Mouse (Mus musculus) forebrain, embryonic 11.5 days (tissue): ENCODE measurements at regions not wholly inside any gene's neighbourhood (a gene's known extent, or its start where the extent isn't known, plus 50 kb on each side); places are given as distances from the start of the nearest gene placed in this dataset.

Experiments used
- ATAC-seq: fragments of 200-750 bp; cut with Nextera tagmentation; replicated peaks from 2 replicates; pipeline ENCODE4 v1.8.0; 2017; ENCODE audit warnings: moderate TSS enrichment; ENCODE audit not compliant: low FRiP score
- DNase-seq: peaks from one replicate; pipeline ENCODE4 v3.0.0-alpha.2; 2017; ENCODE audit warnings: low spot score
- H3K27ac ChIP-seq: fragments of 300-500 bp; sonication (generic); 2 replicates; pipeline ENCODE4 v1.5.1; 2014; ENCODE audit warnings: low read depth, low read length
- H3K27me3 ChIP-seq: fragments of 300-500 bp; sonication (generic); 2 replicates; pipeline ENCODE4 v1.6.1; 2014; ENCODE audit warnings: mild to moderate bottlenecking, low read length, mixed read lengths; ENCODE audit not compliant: control insufficient read depth, insufficient read depth
- H3K36me3 ChIP-seq: fragments of 300-500 bp; sonication (generic); 2 replicates; pipeline ENCODE4 v1.6.1; 2014; ENCODE audit warnings: mild to moderate bottlenecking, low read length, moderate library complexity, mixed read lengths; ENCODE audit not compliant: control insufficient read depth, insufficient read depth
- H3K4me1 ChIP-seq: fragments of 300-500 bp; sonication (generic); replicated peaks from 2 replicates; pipeline ENCODE4 v1.6.1; 2014; ENCODE audit warnings: low read length, mixed read lengths; ENCODE audit not compliant: control insufficient read depth, insufficient read depth
- H3K4me2 ChIP-seq: fragments of 300-500 bp; sonication (generic); 2 replicates; pipeline ENCODE4 v1.6.1; 2014; ENCODE audit warnings: low read depth, mild to moderate bottlenecking, low read length, moderate library complexity, mixed read lengths; ENCODE audit not compliant: severe bottlenecking
- H3K4me3 ChIP-seq: fragments of 300-500 bp; sonication (generic); 2 replicates; pipeline ENCODE4 v1.5.1; 2014; ENCODE audit warnings: low read depth, low read length
- H3K9ac ChIP-seq: fragments of 300-500 bp; sonication (generic); 2 replicates; pipeline ENCODE4 v1.6.1; 2014; ENCODE audit warnings: low read length
- H3K9me3 ChIP-seq: fragments of 300-500 bp; sonication (generic); 2 replicates; pipeline ENCODE4 v1.6.1; 2016; ENCODE audit warnings: low read length, mixed read lengths; ENCODE audit not compliant: control insufficient read depth
- WGBS: fragments of 180-500 bp; shearing (Covaris S2); extraction: QIAGEN DNeasy Blood & Tissue Kit; methylation state at CpG from one replicate; pipeline ENCODE4 v1.1.7; 2014; 5-methylcytosine and 5-hydroxymethylcytosine counted together

- ATAC-seq (0 out of 2 replicates have a peak, but pooled peaks have one; percentile 20), DNase-seq (no peak)
- Histone ChIP-seq H3K27me3 (no peaks in the 10 kb centered on the region), H3K9ac (no peak overlapping the region), H3K36me3 (no peaks in the 10 kb centered on the region), H3K27ac (no peak overlapping the region), H3K4me1 (no peaks in the 10 kb centered on the region; the same call in 1 of the 2 replicates), H3K4me2 (peak overlapping the region; percentile 11; the same call in 1 of the 2 replicates), H3K4me3 (no peak overlapping the region), H3K9me3 (no peaks in the 10 kb centered on the region)
- WGBS, result 35% methylated on average over 4 of the region's 4 CpGs
These were observed 597.0 kb upstream of the Stxbp6 start for GRCm38 (mm10) chr12:45671554-45671948.

- Histone ChIP-seq H3K27ac (no peak overlapping the region), H3K27me3 (no peaks in the 10 kb centered on the region), H3K9me3 (no peaks in the 10 kb centered on the region), H3K9ac (no peak overlapping the region), H3K4me1 (no peaks in the 10 kb centered on the region; the same call in 1 of the 2 replicates), H3K36me3 (no peaks in the 10 kb centered on the region), H3K4me3 (no peak overlapping the region), H3K4me2 (peak overlapping the region; percentile 11; the same call in 1 of the 2 replicates)
- 67% methylated on average over 13 of the region's 13 CpGs for WGBS
- ATAC-seq (peak; percentile 51), DNase-seq (no peak)
These were observed 596.5 kb upstream of the Stxbp6 start for GRCm38 (mm10) chr12:45670874-45671553.

GRCm38 (mm10) chr12:45670246-45670873 is 595.9 kb upstream of the Stxbp6 start:
- Histone ChIP-seq H3K4me2 (no peak overlapping the region), H3K27me3 (no peaks in the 10 kb centered on the region), H3K36me3 (no peaks in the 10 kb centered on the region), H3K9ac (no peak overlapping the region), H3K4me1 (no peaks in the 10 kb centered on the region; the same call in 1 of the 2 replicates), H3K9me3 (no peaks in the 10 kb centered on the region), H3K4me3 (no peak overlapping the region), H3K27ac (no peak overlapping the region)
- 83% methylated on average over 6 of the region's 6 CpGs for WGBS
- ATAC-seq (peak; percentile 59; the same call in 1 of the 2 replicates), DNase-seq (no peak)

- Histone ChIP-seq H3K36me3 (no peaks in the 10 kb centered on the region), H3K4me1 (no peaks in the 10 kb centered on the region), H3K9ac (no peak overlapping the region), H3K27ac (no peak overlapping the region), H3K4me2 (no peak overlapping the region), H3K9me3 (no peaks in the 10 kb centered on the region), H3K4me3 (no peak overlapping the region), H3K27me3 (no peaks in the 10 kb centered on the region)
- DNase-seq (no peak), ATAC-seq (no peak)
These were observed 585.1 kb upstream of the Stxbp6 start for GRCm38 (mm10) chr12:45659612-45660011.

- ATAC-seq, result no peak
- no peaks in the 10 kb centered on the region for H3K36me3 ChIP-seq
- H3K27ac ChIP-seq, result no peak overlapping the region
- H3K4me3 ChIP-seq, result no peak overlapping the region
- no peaks in the 10 kb centered on the region for H3K4me1 ChIP-seq
- no peaks in the 10 kb centered on the region for H3K9me3 ChIP-seq
- H3K9ac ChIP-seq, result no peak overlapping the region
- no peak overlapping the region for H3K4me2 ChIP-seq
- 83% methylated on average over 2 of the region's 2 CpGs for WGBS
- DNase-seq, result no peak
- no peaks in the 10 kb centered on the region for H3K27me3 ChIP-seq
These were observed 582.1 kb upstream of the Stxbp6 start for GRCm38 (mm10) chr12:45656574-45656973.

GRCm38 (mm10) chr12:45648654-45649053 is 574.1 kb upstream of the Stxbp6 start:
- WGBS, result 86% methylated on average over 4 of the region's 4 CpGs
- no peak overlapping the region for H3K4me2 ChIP-seq
- H3K27ac ChIP-seq, result no peak overlapping the region
- DNase-seq (no peak), ATAC-seq (no peak)
- H3K9me3 ChIP-seq, result no peaks in the 10 kb centered on the region
- no peak overlapping the region for H3K4me3 ChIP-seq
- H3K9ac ChIP-seq, result no peak overlapping the region
- no peaks in the 10 kb centered on the region for H3K36me3 ChIP-seq
- H3K4me1 ChIP-seq, result no peaks in the 10 kb centered on the region
- no peaks in the 10 kb centered on the region for H3K27me3 ChIP-seq

GRCm38 (mm10) chr12:45644180-45644579 is 569.7 kb upstream of the Stxbp6 start:
- Histone ChIP-seq H3K27ac (no peak overlapping the region), H3K27me3 (no peaks in the 10 kb centered on the region), H3K4me2 (no peak overlapping the region), H3K9me3 (no peaks in the 10 kb centered on the region), H3K4me3 (no peak overlapping the region), H3K4me1 (no peaks in the 10 kb centered on the region), H3K36me3 (no peaks in the 10 kb centered on the region), H3K9ac (no peak overlapping the region)
- ATAC-seq (no peak), DNase-seq (no peak)
- 89% methylated on average over 2 of the region's 2 CpGs for WGBS

GRCm38 (mm10) chr12:45622830-45623229 is 548.3 kb upstream of the Stxbp6 start:
- DNase-seq, result no peak
- Histone ChIP-seq H3K9ac (no peak overlapping the region), H3K27ac (no peak overlapping the region), H3K9me3 (no peaks in the 10 kb centered on the region), H3K36me3 (no peaks in the 10 kb centered on the region), H3K4me3 (no peak overlapping the region), H3K4me1 (no peaks in the 10 kb centered on the region), H3K4me2 (no peak overlapping the region), H3K27me3 (no peaks in the 10 kb centered on the region)
- WGBS, result 89% methylated on average over 1 of the region's 1 CpGs
- ATAC-seq, result no peak

GRCm38 (mm10) chr12:45620056-45620455 is 545.5 kb upstream of the Stxbp6 start:
- no peaks in the 10 kb centered on the region for H3K9me3 ChIP-seq
- no peaks in the 10 kb centered on the region for H3K4me1 ChIP-seq
- no peak overlapping the region for H3K4me3 ChIP-seq
- peaks cover 4% of the 10 kb centered on the region; the same call in 1 of the 2 replicates for H3K27me3 ChIP-seq
- no peak overlapping the region for H3K4me2 ChIP-seq
- H3K36me3 ChIP-seq, result no peaks in the 10 kb centered on the region
- no peak overlapping the region for H3K27ac ChIP-seq
- DNase-seq (no peak), ATAC-seq (no peak)
- H3K9ac ChIP-seq, result no peak overlapping the region
